Mouse (Mus musculus) WW6 (cell line): Measurements from ENCODE around the gene Thap12.

Experiments
- DNase-seq: peaks from one replicate; pipeline ENCODE4 v3.0.0-alpha.2; 2013; ENCODE audit warnings: low read depth, low spot score

Thap12 gene

GRCm38 (mm10) chr7:98698041-98698440 lies 4.9 kb upstream of the Thap12 start:
- no peak for DNase-seq

- no peak for DNase-seq
Measured at GRCm38 (mm10) chr7:98698590-98698989, 4.3 kb upstream of the Thap12 start.

DNA sequence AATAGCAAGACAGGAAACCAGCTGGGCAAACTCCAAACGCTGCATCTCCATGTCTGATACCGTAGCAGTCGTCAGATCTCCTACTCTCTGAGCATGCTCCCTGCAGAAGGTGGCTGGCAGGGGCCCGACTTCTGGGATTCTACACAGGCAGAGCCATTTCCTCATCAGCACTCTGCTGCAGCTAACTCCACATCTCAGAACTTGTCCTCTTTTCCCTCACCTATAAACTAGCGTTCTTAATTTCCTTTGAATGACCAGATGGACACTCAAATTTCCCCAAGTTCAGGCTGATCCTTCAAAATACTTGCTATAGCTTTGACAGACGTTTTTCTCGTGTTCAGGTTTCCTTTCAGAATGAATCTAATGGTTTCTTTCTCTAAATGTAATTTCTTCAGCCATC lies 1.1 kb upstream of the Thap12 start:
- no peak for DNase-seq

DNA sequence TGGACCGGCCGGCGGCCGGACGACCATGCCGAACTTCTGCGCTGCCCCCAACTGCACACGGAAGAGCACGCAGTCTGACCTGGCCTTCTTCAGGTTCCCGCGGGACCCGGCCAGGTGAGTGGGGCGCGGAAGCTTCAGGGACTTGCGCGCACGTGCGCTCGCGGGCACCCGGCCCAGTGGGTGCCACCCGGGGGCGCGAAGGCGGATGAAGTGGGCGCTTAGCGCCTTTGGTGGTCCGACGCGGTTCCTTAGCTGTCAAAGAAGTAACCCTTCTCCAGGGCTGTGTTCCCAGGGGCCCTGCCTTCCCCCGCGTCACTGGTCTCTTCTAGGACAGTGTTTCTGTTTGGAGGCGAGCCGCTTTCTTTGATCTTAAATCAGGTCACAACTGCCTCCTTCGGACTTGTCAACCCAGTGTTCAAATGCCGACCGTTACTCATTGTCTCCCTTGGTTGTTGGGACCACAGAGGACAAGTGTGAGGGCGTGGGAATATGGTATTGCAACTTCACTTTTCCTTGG lies 520 bp downstream of the Thap12 start:
- no peak for DNase-seq

- no peak for DNase-seq
Measured at GRCm38 (mm10) chr7:98704276-98704675, 1.4 kb downstream of the Thap12 start.

DNA sequence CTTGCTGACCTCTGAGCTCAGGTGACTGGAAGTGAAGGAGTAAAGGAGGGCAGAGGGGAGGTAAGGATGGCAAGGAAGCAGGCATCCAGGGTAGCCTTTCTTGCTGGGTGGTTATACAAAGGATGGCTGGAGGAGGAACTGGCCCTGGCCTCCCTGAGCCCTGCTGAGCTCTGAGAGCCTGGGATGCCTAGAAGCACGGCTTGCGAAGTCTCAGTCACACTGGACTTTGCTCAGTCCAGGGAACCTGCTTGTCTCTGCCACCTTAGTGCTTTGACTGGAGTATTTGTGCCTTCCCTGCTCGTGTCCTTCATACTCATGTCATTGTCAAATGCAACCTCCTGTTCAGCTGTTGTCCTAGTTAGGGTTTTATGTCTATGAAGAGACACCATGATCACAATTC lies 10.8 kb downstream of the Thap12 start:
- no peak for DNase-seq

DNA sequence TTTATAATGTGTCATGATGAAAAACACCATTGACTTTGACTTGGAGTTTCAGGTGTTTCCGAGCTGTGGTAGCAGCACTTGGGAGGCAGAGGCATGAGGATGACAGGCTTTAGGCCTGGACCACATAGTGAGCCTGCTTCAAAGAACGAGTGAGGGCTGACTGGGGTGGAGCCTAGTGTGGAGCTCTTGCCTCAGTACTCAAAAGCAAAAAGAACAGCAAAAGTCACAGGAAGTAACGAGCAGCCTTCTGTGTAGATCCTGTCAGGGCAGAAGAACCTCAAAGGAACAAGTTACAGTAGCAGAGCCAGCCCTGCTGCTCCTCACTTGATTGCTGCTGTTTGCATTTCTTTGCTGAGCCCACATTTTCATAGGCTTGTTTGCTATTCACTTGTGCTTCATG lies 14.5 kb downstream of the Thap12 start:
- no peak for DNase-seq

- no peak for DNase-seq
Measured at GRCm38 (mm10) chr7:98719761-98720160, 16.9 kb downstream of the Thap12 start.

DNA sequence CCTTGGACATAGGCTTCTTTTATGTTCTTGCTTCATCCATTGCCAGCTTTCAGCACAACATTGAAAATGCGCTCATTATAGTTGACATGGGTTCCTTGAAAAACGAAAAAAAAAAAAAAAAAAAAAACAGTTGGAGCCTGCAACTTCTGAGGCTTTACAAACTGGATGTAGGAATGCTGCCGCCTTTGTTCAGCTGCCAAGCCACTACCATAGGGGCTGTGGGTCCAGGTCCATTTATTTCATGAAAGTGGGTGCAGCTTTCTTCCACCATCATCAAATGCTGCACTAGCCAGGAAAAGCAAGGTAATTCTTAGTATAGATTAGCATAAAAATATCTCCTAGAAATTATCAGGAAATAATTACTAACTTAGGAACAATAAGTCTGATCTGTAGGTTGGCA lies 17.8 kb downstream of the Thap12 start:
- no peak for DNase-seq

- no peak for DNase-seq
Measured at GRCm38 (mm10) chr7:98721172-98721571, 18.3 kb downstream of the Thap12 start.

GRCm38 (mm10) chr7:98721623-98722022 lies 18.7 kb downstream of the Thap12 start:
- DNase-seq = no peak

DNA sequence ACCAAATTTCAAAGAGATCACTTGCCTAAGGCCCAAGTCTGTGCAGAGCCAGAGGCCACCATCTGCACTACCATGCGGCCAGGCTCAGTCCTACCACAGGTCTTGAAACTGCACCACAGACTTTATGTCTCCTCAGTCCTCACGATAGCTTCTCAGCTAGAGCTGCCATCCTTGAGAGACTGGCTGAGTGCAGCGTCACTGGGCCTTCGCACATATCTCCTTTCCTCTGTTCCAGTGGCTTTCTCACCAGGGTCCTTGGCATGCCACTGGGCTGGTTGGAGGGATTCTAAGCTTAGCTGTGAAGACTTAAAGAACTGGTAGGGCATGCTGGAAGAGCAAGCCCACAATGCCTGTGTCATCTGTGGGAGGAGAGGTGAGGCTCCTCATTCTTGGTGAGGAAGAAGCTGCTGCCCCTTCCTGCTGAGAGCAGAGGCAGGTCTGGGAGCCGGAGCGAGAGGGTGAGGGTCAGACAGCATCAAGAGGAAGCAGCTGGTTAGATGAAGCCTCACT lies 22.8 kb downstream of the Thap12 start:
- DNase-seq = no peak

GRCm38 (mm10) chr7:98727986-98728385 lies 25.1 kb downstream of the Thap12 start:
- DNase-seq = no peak

- no peak for DNase-seq
Measured at GRCm38 (mm10) chr7:98728499-98728898, 25.6 kb downstream of the Thap12 start.

DNA sequence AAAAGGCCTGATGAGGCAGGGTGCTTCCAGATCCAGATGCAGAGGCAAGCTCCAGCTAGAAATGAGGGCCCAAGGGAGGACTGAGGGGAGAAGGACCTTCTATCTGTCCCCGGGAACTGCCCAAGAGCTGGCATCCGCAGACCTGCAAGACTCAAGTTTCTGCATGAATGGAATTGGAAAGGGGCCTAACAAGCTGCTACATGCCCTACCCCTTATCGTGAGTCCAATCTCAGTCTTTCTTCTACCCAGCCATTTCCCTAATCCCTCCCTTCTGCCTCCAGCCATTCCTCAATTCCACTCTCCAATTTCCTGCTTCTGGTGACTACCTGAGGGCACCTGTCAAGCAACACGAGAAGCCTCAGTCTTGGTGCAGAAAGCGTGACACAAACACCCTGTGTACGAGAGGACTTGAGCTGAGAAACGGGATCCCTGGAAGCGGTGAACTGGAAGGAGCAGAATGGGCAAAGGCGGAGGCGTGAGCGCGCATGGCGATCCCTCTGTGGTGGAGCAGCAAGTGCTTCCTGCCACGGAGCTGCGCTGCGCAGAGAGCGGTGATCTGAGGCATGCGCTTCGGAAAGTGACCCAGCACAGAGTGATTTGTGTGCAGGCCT lies 26.9 kb downstream of the Thap12 start:
- no peak for DNase-seq

- DNase-seq = no peak
Measured at GRCm38 (mm10) chr7:98733958-98734357, 31.1 kb downstream of the Thap12 start.

- no peak for DNase-seq
Measured at GRCm38 (mm10) chr7:98734876-98735275, 32.0 kb downstream of the Thap12 start.

- no peak for DNase-seq
Measured at GRCm38 (mm10) chr7:98736780-98737550, 34.1 kb downstream of the Thap12 start.

DNA sequence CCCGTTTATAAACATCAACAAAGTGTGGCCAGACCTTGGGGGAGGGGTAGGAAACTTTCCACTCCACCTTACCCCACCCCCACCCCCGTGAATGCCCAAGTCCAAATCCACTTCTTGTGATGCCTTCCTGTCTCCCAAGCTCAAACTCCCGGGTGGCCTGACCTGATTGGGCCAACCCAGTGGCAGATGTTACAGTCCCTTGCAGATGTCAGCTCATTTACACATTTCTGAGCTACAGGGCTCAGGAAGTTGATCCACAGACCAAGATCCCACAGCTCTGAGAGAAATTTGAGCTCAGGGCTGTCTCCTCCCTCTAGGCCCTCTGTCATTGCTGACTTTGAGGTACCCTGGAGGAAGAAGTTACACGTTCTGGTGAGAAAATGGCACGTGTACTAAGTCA lies 37.5 kb downstream of the Thap12 start:
- no peak for DNase-seq

DNA sequence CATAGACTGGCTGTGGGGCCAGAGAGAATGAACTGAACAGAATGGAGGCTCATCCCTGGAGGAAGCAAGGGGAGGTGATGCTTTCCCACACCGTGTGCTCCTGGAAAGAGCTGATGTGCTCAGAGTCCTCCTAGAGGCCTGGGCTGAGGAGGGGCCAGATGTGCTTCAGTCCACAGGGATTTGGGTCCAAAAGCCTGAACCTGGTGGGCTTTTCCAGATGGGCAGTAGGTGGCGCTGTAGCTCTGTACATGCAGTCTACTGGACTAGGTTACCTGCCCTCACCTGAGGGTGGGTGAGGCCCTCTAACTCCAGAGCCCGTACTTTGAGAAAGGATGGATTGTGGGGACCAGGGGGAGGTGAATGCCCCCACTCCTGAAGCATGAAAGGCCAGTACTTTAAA lies 40.4 kb downstream of the Thap12 start:
- DNase-seq = peak; percentile 45

DNA sequence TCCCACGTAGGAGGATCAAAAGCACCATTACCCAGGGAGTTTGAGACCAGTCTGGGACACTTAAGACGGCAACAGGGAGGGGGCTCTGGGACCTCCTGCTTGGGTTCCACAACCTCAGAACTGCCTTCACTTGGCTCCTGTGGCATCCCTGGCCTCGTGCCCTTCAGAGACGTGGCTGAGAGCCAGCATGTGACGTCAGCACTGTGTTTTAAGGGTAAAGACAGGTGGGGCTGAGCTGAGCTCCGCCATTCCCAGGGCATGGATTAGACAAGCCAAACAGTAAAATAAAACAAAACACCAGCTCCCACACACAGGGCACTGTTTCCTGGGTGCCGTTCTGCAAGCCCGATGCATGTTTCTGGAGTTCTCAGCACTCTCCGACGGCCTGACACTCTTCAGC lies 47.5 kb downstream of the Thap12 start:
- no peak for DNase-seq

GRCm38 (mm10) chr7:98752680-98753079 lies 49.8 kb downstream of the Thap12 start:
- no peak for DNase-seq

- DNase-seq = no peak
Measured at GRCm38 (mm10) chr7:98756050-98756449, 53.1 kb downstream of the Thap12 start.
